ENCODE assay signal across 11 mouse cellular contexts in the genomic region with DNA sequence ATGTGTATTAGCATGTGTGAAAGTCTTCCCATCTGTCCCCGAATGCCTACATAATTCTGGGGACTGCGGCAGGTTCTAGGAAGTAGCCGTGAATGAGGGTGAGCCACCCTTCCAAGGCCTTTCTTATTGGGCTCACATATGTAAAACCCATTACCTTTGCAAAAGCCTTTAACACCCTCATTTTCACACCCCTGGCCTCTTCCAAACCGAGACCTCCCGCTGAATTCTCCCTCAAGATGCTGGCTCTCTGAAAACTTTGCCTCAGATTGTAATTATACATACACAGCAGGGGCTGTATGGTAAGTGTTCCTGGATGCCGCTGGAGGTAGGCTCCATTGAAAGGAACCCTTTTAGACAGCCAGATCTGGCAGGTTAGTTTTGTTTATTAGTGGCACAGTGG. TPM values are rescaled to one million over a fixed set of nuclear protein-coding genes. Genes with fewer than 3 reads are reported as not detected.
A peak's percentile ranks its signal among the peaks of the same experiment; 100 is the strongest.
DNase-seq lines count a peak whose midpoint lies in the region; ATAC-seq lines count a peak whose summit lies in the region.
"Had no signal": no experiment of that assay in that cellular context is flagged by ENCODE, and none has a peak within 500 bp of the region (broad histone marks: within the 10 kb centered on the region; RNA-seq: fewer than 3 reads in every experiment).

No protein-coding gene starts in this region.

- peaks cover 9% of the 10 kb centered on the region for H3K36me3 ChIP-seq in heart, embryonic 13.5 days
- H3K36me3 ChIP-seq in forebrain, embryonic 16.5 days (ENCODE audit: control insufficient read depth, insufficient read depth): no peaks in the 10 kb centered on the region

- peaks cover 29% of the 10 kb centered on the region for H3K4me1 ChIP-seq in heart, embryonic 13.5 days
- H3K4me1 ChIP-seq in forebrain, embryonic 16.5 days (replicated peaks; ENCODE audit: control insufficient read depth, insufficient read depth, low read length): peaks cover 13% of the 10 kb centered on the region

- ATAC-seq in heart, embryonic 13.5 days (ENCODE audit: extremely low read depth, insufficient number of reproducible peaks, low FRiP score, low TSS enrichment): no peak
- ATAC-seq in forebrain, embryonic 16.5 days: no peak
- ATAC-seq: activated CD4-positive, CD25-positive, alpha-beta regulatory T cell, adult 4 months had no signal

- peak overlapping the region; percentile 94; the same call in 1 of the 2 replicates for H3K9ac ChIP-seq in heart, embryonic 13.5 days
- peak overlapping the region; percentile 73; the same call in 1 of the 2 replicates for H3K9ac ChIP-seq in forebrain, embryonic 16.5 days (replicated peaks; ENCODE audit: low read depth, low read length)
- H3K9ac ChIP-seq: liver, embryonic 14.5 days had no signal

- H3K27ac ChIP-seq in heart, embryonic 13.5 days (replicated peaks): no peak overlapping the region
- peak overlapping the region; percentile 25; the same call in 1 of the 2 replicates for H3K27ac ChIP-seq in forebrain, embryonic 16.5 days (ENCODE audit: low read length)
- H3K27ac ChIP-seq: liver, embryonic 14.5 days had no signal

- peak overlapping the region; percentile 86 for H3K4me2 ChIP-seq in heart, embryonic 13.5 days
- peak overlapping the region; percentile 82 for H3K4me2 ChIP-seq in forebrain, embryonic 16.5 days (ENCODE audit: low read length)

- no peak overlapping the region for H3K4me3 ChIP-seq in heart, embryonic 13.5 days
- no peak overlapping the region for H3K4me3 ChIP-seq in forebrain, embryonic 16.5 days (replicated peaks; ENCODE audit: low read length)

- no peak for DNase-seq in heart, postnatal 4 days
- peak; percentile 98 for DNase-seq in R1 (ENCODE audit: low read depth, low spot score)
- peak; percentile 23 for DNase-seq in mesoderm, embryonic 11.5 days (ENCODE audit: low read depth, low spot score)
- no peak for DNase-seq in adrenal gland, adult 8-10 months
- DNase-seq in frontal cortex, adult 2 months (ENCODE audit: extremely low spot score in 1 of 2, low spot score in 1 of 2): no peak
- no peak for DNase-seq in cerebellum, adult 11 months

- WGBS in heart, embryonic 13.5 days: 44% methylated on average over 6 of the region's 6 CpGs
- 12% methylated on average over 6 of the region's 6 CpGs for WGBS in forebrain, embryonic 16.5 days

- no peaks in the 10 kb centered on the region; the same call in 1 of the 2 replicates for H3K27me3 ChIP-seq in heart, embryonic 13.5 days (replicated peaks)
- H3K27me3 ChIP-seq in forebrain, embryonic 16.5 days (replicated peaks; ENCODE audit: control insufficient read depth, insufficient read depth, low read length): no peaks in the 10 kb centered on the region

- H3K9me3 ChIP-seq in heart, embryonic 13.5 days: no peaks in the 10 kb centered on the region
- no peaks in the 10 kb centered on the region for H3K9me3 ChIP-seq in forebrain, embryonic 16.5 days (ENCODE audit: control insufficient read depth, low read length)
- H3K9me3 ChIP-seq: megakaryocyte, embryonic 14.5 days had no signal

RNA-seq across cellular contexts. Expression of gene Mycn, which starts 1.6 kb away (rescaled TPM):
- 45.4 and 52.2 TPM in 2 replicates for polyA plus RNA-seq in heart, embryonic 13.5 days (2015; fragmentation: Nextera tagmentation; extraction: Ambion mirVana)
- total RNA-seq in heart, postnatal 4 days (2021): 10 to 100 TPM; 14.3 to 16.6 TPM
- polyA plus RNA-seq in forebrain, embryonic 16.5 days (2015; fragmentation: Nextera tagmentation; extraction: Ambion mirVana): 156 and 197 TPM in 2 replicates
- total RNA-seq in adrenal gland, adult 8-10 months (2022): 1 to 10 TPM; 5.4 to 7.0 (median 6.4) TPM
- 14.0 and 18.6 TPM in 2 replicates for polyA plus RNA-seq in frontal cortex, adult 2 months (2012; rRNA removed)
- polyA plus RNA-seq: activated CD4-positive, CD25-positive, alpha-beta regulatory T cell, adult 4 months had no signal

Comparison
In these comparisons a context has a peak if more than half of its experiments do, and no peak if none do; other contexts are left out.
1. DNase-seq: peak in R1 (single experiment) and mesoderm, embryonic 11.5 days (single experiment); none in heart, postnatal 4 days (single experiment), adrenal gland, adult 8-10 months (single experiment), frontal cortex, adult 2 months (0 of 2) and cerebellum, adult 11 months (single experiment).